Mouse (Mus musculus) megakaryocyte, embryonic 14.5 days (primary cell): ENCODE measurements around the gene Ptges3l.

Experiments
- FLI1 ChIP-seq: IDR thresholded peaks from 2 replicates; pipeline ENCODE4 v1.6.1; 2012; ENCODE audit warnings: low read length, inconsistent platforms, mixed read lengths
- GATA1 ChIP-seq: IDR thresholded peaks from 3 replicates; pipeline ENCODE4 v1.6.1; 2012; ENCODE audit warnings: mixed read lengths, low read length, inconsistent platforms, borderline replicate concordance

DNA sequence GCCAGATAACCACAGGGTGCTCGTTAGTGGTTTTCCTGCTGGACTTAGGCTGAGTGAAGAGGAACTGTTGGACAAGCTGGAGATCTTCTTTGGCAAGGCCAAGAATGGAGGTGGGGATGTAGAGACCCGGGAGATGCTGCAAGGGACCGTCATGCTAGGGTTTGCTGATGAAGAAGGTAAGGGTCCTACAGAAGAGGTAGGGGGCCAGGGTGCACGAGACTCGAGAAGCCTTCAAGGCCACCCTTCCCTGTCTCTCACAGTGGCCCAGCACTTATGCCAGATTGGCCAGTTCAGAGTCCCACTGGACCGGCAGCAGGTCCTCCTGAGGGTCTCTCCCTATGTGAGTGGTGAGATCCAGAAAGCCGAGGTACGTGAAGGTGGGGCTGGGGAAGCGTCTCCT is 32.5 kb upstream of the Ptges3l start:
- no peak for TF ChIP-seq GATA1
- no peak for TF ChIP-seq FLI1
